Mouse (Mus musculus) thymus, adult 2 months (tissue): ENCODE data around the gene Nrcam. TPM values are rescaled to one million over a fixed set of nuclear protein-coding genes. Genes with fewer than 3 reads are reported as not detected.

ENCODE experiments used
- DNase-seq: peaks from one replicate; pipeline ENCODE4 v3.0.0; 2021
- H3K27ac ChIP-seq: fragments of 200-500 bp; 2 replicates; pipeline ENCODE4 v1.5.1; 2012; ENCODE audit warnings: low read length, control low read depth; ENCODE audit not compliant: control insufficient read depth, insufficient read depth
- H3K27me3 ChIP-seq: fragments of 200-500 bp; 2 replicates; pipeline ENCODE4 v1.6.1; 2012; ENCODE audit warnings: mild to moderate bottlenecking, low read length, moderate library complexity, mixed read lengths; ENCODE audit not compliant: control insufficient read depth, insufficient read depth
- H3K36me3 ChIP-seq: fragments of 200-500 bp; 2 replicates; pipeline ENCODE4 v1.6.1; 2012; ENCODE audit warnings: mild to moderate bottlenecking, low read length, moderate library complexity; ENCODE audit not compliant: control insufficient read depth, insufficient read depth
- H3K4me1 ChIP-seq: fragments of 200-500 bp; replicated peaks from 2 replicates; pipeline ENCODE4 v1.6.1; 2012; ENCODE audit warnings: low read length; ENCODE audit not compliant: control insufficient read depth, insufficient read depth
- H3K4me3 ChIP-seq: fragments of 200-500 bp; 2 replicates; pipeline ENCODE4 v1.5.1; 2012; ENCODE audit warnings: mild to moderate bottlenecking, low read length, control low read depth, moderate library complexity; ENCODE audit not compliant: control insufficient read depth, insufficient read depth
- CTCF ChIP-seq: fragments of 200-500 bp; IDR thresholded peaks from 2 replicates; pipeline ENCODE4 v1.5.1; 2012; ENCODE audit warnings: mild to moderate bottlenecking, control low read depth, low read length, moderate library complexity, borderline replicate concordance; ENCODE audit not compliant: control insufficient read depth, poor library complexity, insufficient read depth; ENCODE audit errors: extremely low read depth
- POLR2A ChIP-seq: fragments of 200-500 bp; IDR thresholded peaks from 2 replicates; pipeline ENCODE4 v1.6.1; 2012; ENCODE audit warnings: mild to moderate bottlenecking, low read length, control low read depth, moderate library complexity; ENCODE audit not compliant: control insufficient read depth, poor library complexity, insufficient read depth; ENCODE audit errors: extremely low read depth
- WGBS: fragments of 180-500 bp; shearing (Covaris S2); methylation state at CpG from one replicate; pipeline ENCODE4 v1.1.7; 2018; 5-methylcytosine and 5-hydroxymethylcytosine counted together
- polyA plus RNA-seq: library from polyadenylated mRNA; depleted of rRNA; stranded (reverse); fragments of >200 nt; gene quantifications from 2 replicates; pipeline ENCODE4 v1.2.3, GENCODE M21; 2012

Nrcam gene
- polyA plus RNA-seq, 1 experiment = 0.97 TPM

GRCm38 (mm10) chr12:44304012-44304411 lies 24.7 kb upstream of the Nrcam start:
- no peak overlapping the region for H3K27ac ChIP-seq
- no peaks in the 10 kb centered on the region for H3K27me3 ChIP-seq
- TF ChIP-seq POLR2A (no peak), CTCF (no peak)
- no peak for DNase-seq
- H3K4me3 ChIP-seq = no peak overlapping the region
- H3K4me1 ChIP-seq = no peaks in the 10 kb centered on the region
- peaks cover 21% of the 10 kb centered on the region for H3K36me3 ChIP-seq
- WGBS = 97% methylated on average over 1 of the region's 1 CpGs

GRCm38 (mm10) chr12:44304869-44305268 lies 23.8 kb upstream of the Nrcam start:
- TF ChIP-seq CTCF (no peak), POLR2A (no peak)
- H3K36me3 ChIP-seq = peaks cover 22% of the 10 kb centered on the region

GRCm38 (mm10) chr12:44308221-44308620 lies 20.5 kb upstream of the Nrcam start:
- Histone ChIP-seq H3K4me1 (no peaks in the 10 kb centered on the region), H3K27ac (no peak overlapping the region), H3K36me3 (peaks cover 28% of the 10 kb centered on the region), H3K27me3 (no peaks in the 10 kb centered on the region), H3K4me3 (no peak overlapping the region)
- TF ChIP-seq POLR2A (no peak), CTCF (no peak)
- 95% methylated on average over 3 of the region's 3 CpGs for WGBS
- DNase-seq = no peak

More at GRCm38 (mm10) chr12:44304869-44305268, 23.8 kb upstream of the Nrcam start:
- Histone ChIP-seq H3K27me3 (no peaks in the 10 kb centered on the region), H3K4me1 (no peaks in the 10 kb centered on the region), H3K4me3 (no peak overlapping the region), H3K27ac (no peak overlapping the region)
- WGBS = 96% methylated on average over 5 of the region's 5 CpGs
- no peak for DNase-seq

- H3K4me1 ChIP-seq = no peaks in the 10 kb centered on the region
- no peak for DNase-seq
- H3K27me3 ChIP-seq = no peaks in the 10 kb centered on the region
- no peak overlapping the region for H3K27ac ChIP-seq
- H3K36me3 ChIP-seq = peaks cover 6% of the 10 kb centered on the region; the same call in 1 of the 2 replicates
- H3K4me3 ChIP-seq = no peak overlapping the region
- no peak for TF ChIP-seq POLR2A
- no peak for TF ChIP-seq CTCF
- WGBS = 93% methylated on average over 2 of the region's 2 CpGs
Measured at GRCm38 (mm10) chr12:44315212-44315611, 13.5 kb upstream of the Nrcam start.

GRCm38 (mm10) chr12:44325091-44325490 lies 3.6 kb upstream of the Nrcam start:
- TF ChIP-seq POLR2A (no peak), CTCF (no peak)
- Histone ChIP-seq H3K36me3 (no peaks in the 10 kb centered on the region), H3K4me3 (no peak overlapping the region), H3K27me3 (peaks cover 10% of the 10 kb centered on the region), H3K27ac (no peak overlapping the region), H3K4me1 (no peaks in the 10 kb centered on the region)
- DNase-seq = no peak

GRCm38 (mm10) chr12:44327452-44327851 lies 1.2 kb upstream of the Nrcam start:
- no peak for TF ChIP-seq CTCF
- no peak for TF ChIP-seq POLR2A
- WGBS = 57% methylated on average over 6 of the region's 6 CpGs

More at GRCm38 (mm10) chr12:44327452-44327851, 1.2 kb upstream of the Nrcam start:
- Histone ChIP-seq H3K4me1 (no peaks in the 10 kb centered on the region), H3K4me3 (no peak overlapping the region), H3K36me3 (no peaks in the 10 kb centered on the region), H3K27me3 (peaks cover 10% of the 10 kb centered on the region), H3K27ac (no peak overlapping the region)
- no peak for DNase-seq
